Mouse (Mus musculus) adrenal gland, postnatal 4 days (tissue): ENCODE results near the gene Sertad4. TPM values are rescaled to one million over a fixed set of nuclear protein-coding genes. Genes with fewer than 3 reads are reported as not detected.

ENCODE experiments used
- DNase-seq, 2 experiments: peaks; one replicate each; pipeline ENCODE4 v3.0.0; 2021 to 2022; ENCODE audit warnings: low spot score in 2 of 2, mixed read lengths in 2 of 2
- long read RNA-seq, 2 experiments: library from polyadenylated mRNA; stranded (forward); transcript quantifications; one replicate each; pipeline ENCODE4 v2.0.0; 2021
- total RNA-seq, 2 experiments: library from RNA; stranded (reverse); gene quantifications; 2 replicates each; pipeline ENCODE4 v1.2.3; 2021

Gene Sertad4
- 10 to 100 TPM; 19.5 to 21.8 TPM for total RNA-seq
- long read RNA-seq, experiment 1, transcript Sertad4-204 (4 exons, 3,350 nt): major isoform, 11 of 16 reads
- long read RNA-seq, experiment 1, partial matches to known transcripts: 1 of 16 reads
- long read RNA-seq, experiment 1, other reads (novel, unspliced or antisense): 4 of 16 reads
- long read RNA-seq, experiment 2, transcript Sertad4-204 (4 exons, 3,350 nt): major isoform, 11 of 23 reads
- long read RNA-seq, experiment 2, partial matches to known transcripts: 3 of 23 reads
- long read RNA-seq, experiment 2, other reads (novel, unspliced or antisense): 9 of 23 reads

GRCm38 (mm10) chr1:192855474-192856230, at the start of gene Sertad4:
Sertad4 (minus strand) TSS chr1:192855756.
- peak in 1 of 2 experiments; percentile 19 for DNase-seq

GRCm38 (mm10) chr1:192901516-192901915, 46.0 kb upstream of the Sertad4 start:
- no peak for DNase-seq

GRCm38 (mm10) chr1:192900913-192901312, 45.4 kb upstream of the Sertad4 start:
- DNase-seq: no peak

- DNase-seq: no peak
These were observed 43.2 kb upstream of the Sertad4 start for GRCm38 (mm10) chr1:192898742-192899141.

- DNase-seq: no peak
These were observed 41.7 kb upstream of the Sertad4 start for GRCm38 (mm10) chr1:192897218-192897617.

GRCm38 (mm10) chr1:192896076-192896475, 40.5 kb upstream of the Sertad4 start:
- DNase-seq: peak in 1 of 2 experiments; percentile 11

- DNase-seq: no peak
These were observed 35.2 kb upstream of the Sertad4 start for GRCm38 (mm10) chr1:192890716-192891115.

- DNase-seq: no peak
These were observed 27.2 kb upstream of the Sertad4 start for GRCm38 (mm10) chr1:192882617-192883295.

- no peak for DNase-seq
These were observed 24.6 kb upstream of the Sertad4 start for GRCm38 (mm10) chr1:192880130-192880529.

GRCm38 (mm10) chr1:192879086-192879580, 23.6 kb upstream of the Sertad4 start:
- no peak for DNase-seq

GRCm38 (mm10) chr1:192872841-192873240, 17.3 kb upstream of the Sertad4 start:
- DNase-seq: no peak

- DNase-seq: no peak
These were observed 14.2 kb upstream of the Sertad4 start for GRCm38 (mm10) chr1:192869761-192870160.

- DNase-seq: no peak
These were observed 8.9 kb upstream of the Sertad4 start for GRCm38 (mm10) chr1:192864440-192864839.

GRCm38 (mm10) chr1:192861305-192861960, 5.9 kb upstream of the Sertad4 start:
- no peak for DNase-seq

- DNase-seq: no peak
These were observed 4.7 kb upstream of the Sertad4 start for GRCm38 (mm10) chr1:192860273-192860672.

GRCm38 (mm10) chr1:192857582-192857981, 2.0 kb upstream of the Sertad4 start:
- no peak for DNase-seq

GRCm38 (mm10) chr1:192856931-192857330, 1.4 kb upstream of the Sertad4 start:
- DNase-seq: no peak

GRCm38 (mm10) chr1:192856411-192856810, 855 bp upstream of the Sertad4 start:
- no peak for DNase-seq

GRCm38 (mm10) chr1:192854819-192855271, 711 bp downstream of the Sertad4 start:
- no peak for DNase-seq

- no peak for DNase-seq
These were observed 1.4 kb downstream of the Sertad4 start for GRCm38 (mm10) chr1:192853988-192854818.
